Mouse (Mus musculus): ENCODE results near the gene Crbn. TPM values are rescaled to one million over a fixed set of nuclear protein-coding genes. Genes with fewer than 3 reads are reported as not detected.

Crbn gene
- total RNA-seq, 2 experiments from 2014 or later: 37.9 to 45.5 TPM

- DNase-seq (ENCODE audit: low spot score): peak; percentile 93
- intact Hi-C loops (cut with DNase I): loop anchor here (2.0 kb wide), 1 partner anchor 32 kb away; the partner anchor contains the start of gene Crbn
These were observed 31.1 kb downstream of the Crbn start, which contains the start of gene Trnt1 for GRCm38 (mm10) chr6:106768640-106769289. Gene Trnt1, plus strand, starts transcription at chr6:106769120.

- DNase-seq (ENCODE audit: low spot score): no peak
- intact Hi-C loops (cut with DNase I): no loop called here
These were observed 33.1 kb downstream of the Crbn start for GRCm38 (mm10) chr6:106766774-106767173.

- DNase-seq (ENCODE audit: low spot score): no peak
- intact Hi-C loops (cut with DNase I): no loop called here
These were observed 34.0 kb downstream of the Crbn start for GRCm38 (mm10) chr6:106765892-106766291.

GRCm38 (mm10) chr6:106761486-106761885 lies 38.4 kb downstream of the Crbn start:
- DNase-seq (ENCODE audit: low spot score): no peak
- intact Hi-C loops (cut with DNase I): no loop called here

- intact Hi-C loops (cut with DNase I): no loop called here
- DNase-seq (ENCODE audit: low spot score): no peak
These were observed 39.2 kb downstream of the Crbn start for GRCm38 (mm10) chr6:106760473-106761218.

GRCm38 (mm10) chr6:106758299-106758698 lies 41.6 kb downstream of the Crbn start:
- no peak for DNase-seq (ENCODE audit: low spot score)
- intact Hi-C loops (cut with DNase I): no loop called here

- intact Hi-C loops (cut with DNase I): no loop called here
- no peak for DNase-seq (ENCODE audit: low spot score)
These were observed 49.6 kb downstream of the Crbn start for GRCm38 (mm10) chr6:106750291-106750690.

GRCm38 (mm10) chr6:106748887-106749388 lies 50.9 kb downstream of the Crbn start, which contains the start of gene Il5ra:
Gene Il5ra, minus strand, starts transcription at chr6:106749037.
- DNase-seq (ENCODE audit: low spot score): no peak
- intact Hi-C loops (cut with DNase I): no loop called here

- intact Hi-C loops (cut with DNase I): no loop called here
- no peak for DNase-seq (ENCODE audit: low spot score)
These were observed 52.1 kb downstream of the Crbn start for GRCm38 (mm10) chr6:106747804-106748203.

- DNase-seq (ENCODE audit: low spot score): no peak
- intact Hi-C loops (cut with DNase I): no loop called here
These were observed 52.6 kb downstream of the Crbn start for GRCm38 (mm10) chr6:106747251-106747650.

- no peak for DNase-seq (ENCODE audit: low spot score)
- intact Hi-C loops (cut with DNase I): no loop called here
These were observed 54.0 kb downstream of the Crbn start for GRCm38 (mm10) chr6:106745673-106746394.

- no peak for DNase-seq (ENCODE audit: low spot score)
- intact Hi-C loops (cut with DNase I): no loop called here
These were observed 56.2 kb downstream of the Crbn start for GRCm38 (mm10) chr6:106743556-106744233.

- intact Hi-C loops (cut with DNase I): no loop called here
- DNase-seq (ENCODE audit: low spot score): no peak
These were observed 59.5 kb downstream of the Crbn start for GRCm38 (mm10) chr6:106740244-106740825.

GRCm38 (mm10) chr6:106738229-106738628 lies 61.6 kb downstream of the Crbn start:
- DNase-seq (ENCODE audit: low spot score): no peak
- intact Hi-C loops (cut with DNase I): no loop called here

GRCm38 (mm10) chr6:106732563-106732962 lies 67.3 kb downstream of the Crbn start:
- no peak for DNase-seq (ENCODE audit: low spot score)
- intact Hi-C loops (cut with DNase I): no loop called here

Other genes starting within 250 kb of the Crbn start
- gene Il5ra, start 51.0 kb downstream of the Crbn start, total RNA-seq (2021): not detected
- gene Trnt1, start 31.0 kb downstream of the Crbn start, total RNA-seq (2021): 10 to 100 TPM; 29.5 to 32.6 TPM